Mouse (Mus musculus) erythroblast, embryonic 14.5 days (primary cell): ENCODE measurements around the gene Mapk9.
A peak's percentile ranks its signal among the peaks of the same experiment; 100 is the strongest.

Source experiments
- GATA1 ChIP-seq: IDR thresholded peaks from 2 replicates; pipeline ENCODE4 v1.6.1; 2012; ENCODE audit warnings: low read length, inconsistent platforms, mixed read lengths
- TAL1 ChIP-seq: IDR thresholded peaks from 3 replicates; pipeline ENCODE4 v1.6.1; 2012; ENCODE audit warnings: low read length, inconsistent platforms, mixed read lengths

DNA sequence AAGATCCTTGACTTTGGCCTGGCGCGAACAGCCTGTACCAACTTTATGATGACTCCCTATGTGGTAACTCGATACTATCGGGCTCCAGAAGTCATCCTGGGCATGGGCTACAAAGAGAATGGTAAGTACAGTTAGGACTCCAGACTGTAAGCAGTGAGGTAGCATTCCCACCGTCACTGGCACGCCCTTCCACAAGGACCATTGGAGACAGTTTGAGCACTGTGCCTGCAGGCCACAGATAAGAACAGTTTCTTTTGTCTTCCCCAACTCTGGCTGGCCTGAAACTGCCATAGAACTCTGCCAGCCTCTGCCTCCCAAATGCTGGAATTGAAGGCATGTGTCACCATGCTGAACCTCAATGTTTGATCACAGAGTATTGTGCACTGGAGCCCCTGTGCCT is 26.2 kb downstream of the Mapk9 start:
- peak; percentile 51; the same call in 2 of the 3 replicates for TF ChIP-seq TAL1
- TF ChIP-seq GATA1, result peak; percentile 32; the same call in 1 of the 2 replicates
